Mouse (Mus musculus) embryo, embryonic 11.5 days (tissue): ENCODE data around the gene Rpl14.
"Not testable (repeated sequence)": the region's sequence is repeated elsewhere in the genome, so short reads cannot be mapped to it uniquely, and the experiment has no call there.

Experiments
- DNase-seq: peaks from one replicate; pipeline ENCODE4 v3.0.0-alpha.2; 2012; ENCODE audit warnings: low read depth, low spot score

Gene Rpl14

DNA sequence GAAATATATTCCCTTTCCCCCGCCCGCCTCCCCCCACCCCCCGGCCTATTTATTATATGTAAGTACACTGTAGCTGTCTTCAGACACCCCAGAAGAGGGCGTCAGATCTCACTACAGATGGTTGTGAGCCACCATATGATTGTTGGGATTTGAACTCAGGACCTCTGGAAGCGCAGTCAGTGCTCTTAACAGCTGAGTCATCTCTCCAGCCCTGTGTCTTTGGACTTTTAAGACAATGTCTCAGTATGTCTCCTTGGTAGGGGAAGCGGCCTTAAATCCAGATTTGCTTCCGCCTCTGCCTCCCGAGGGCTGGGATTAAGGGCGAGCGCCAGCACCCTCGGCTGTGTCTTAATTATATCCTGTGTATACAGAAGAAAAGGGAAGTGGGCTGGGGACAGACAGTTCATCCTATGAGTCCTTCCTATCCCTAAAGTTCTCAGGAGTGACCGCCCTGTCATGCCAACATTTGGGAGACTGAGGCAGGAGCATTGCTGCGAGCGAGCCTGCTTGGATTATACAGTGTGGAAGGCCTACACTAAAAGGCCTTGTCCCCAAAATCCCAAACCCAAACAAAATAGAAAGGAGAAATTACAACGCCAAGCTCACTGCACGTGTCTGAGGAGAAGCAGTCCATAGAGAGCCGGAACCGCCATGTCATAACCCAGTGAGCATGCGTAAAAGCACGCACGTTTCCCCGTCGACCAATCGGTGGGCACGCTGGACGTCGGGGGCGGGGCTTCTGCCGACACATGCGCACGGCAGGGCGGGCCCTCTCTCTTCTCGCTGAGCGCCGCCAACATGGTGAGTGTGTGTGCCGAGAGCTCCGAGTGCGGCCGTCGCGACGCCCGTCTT is at the start of gene Rpl14:
TSS of gene Rpl14 (plus strand) at position 704 of the 852 bp plus-strand sequence.
- DNase-seq = peak; percentile 94

GRCm38 (mm10) chr9:120527270-120527669 is 44.0 kb upstream of the Rpl14 start:
- DNase-seq = no peak

DNA sequence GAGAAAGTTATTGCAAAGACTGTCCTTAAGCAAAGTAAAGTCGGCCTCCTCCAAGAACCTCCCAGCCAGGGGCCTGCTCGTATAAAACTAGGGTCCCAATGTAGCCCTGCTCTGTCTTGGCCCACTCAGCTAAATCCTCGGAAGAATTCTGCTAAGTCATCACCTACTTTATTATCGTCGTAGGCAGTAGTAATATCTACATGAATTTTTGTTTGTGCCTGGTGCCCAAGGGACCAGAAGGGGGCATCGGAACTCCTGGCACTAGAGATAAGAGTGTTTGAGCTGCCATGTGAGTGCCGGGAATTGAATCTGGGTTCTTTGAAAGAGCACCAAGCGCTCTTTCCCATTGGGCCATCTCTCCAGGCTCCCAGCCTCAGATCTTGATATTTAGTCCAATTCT is 43.3 kb upstream of the Rpl14 start:
- DNase-seq = no peak

DNA sequence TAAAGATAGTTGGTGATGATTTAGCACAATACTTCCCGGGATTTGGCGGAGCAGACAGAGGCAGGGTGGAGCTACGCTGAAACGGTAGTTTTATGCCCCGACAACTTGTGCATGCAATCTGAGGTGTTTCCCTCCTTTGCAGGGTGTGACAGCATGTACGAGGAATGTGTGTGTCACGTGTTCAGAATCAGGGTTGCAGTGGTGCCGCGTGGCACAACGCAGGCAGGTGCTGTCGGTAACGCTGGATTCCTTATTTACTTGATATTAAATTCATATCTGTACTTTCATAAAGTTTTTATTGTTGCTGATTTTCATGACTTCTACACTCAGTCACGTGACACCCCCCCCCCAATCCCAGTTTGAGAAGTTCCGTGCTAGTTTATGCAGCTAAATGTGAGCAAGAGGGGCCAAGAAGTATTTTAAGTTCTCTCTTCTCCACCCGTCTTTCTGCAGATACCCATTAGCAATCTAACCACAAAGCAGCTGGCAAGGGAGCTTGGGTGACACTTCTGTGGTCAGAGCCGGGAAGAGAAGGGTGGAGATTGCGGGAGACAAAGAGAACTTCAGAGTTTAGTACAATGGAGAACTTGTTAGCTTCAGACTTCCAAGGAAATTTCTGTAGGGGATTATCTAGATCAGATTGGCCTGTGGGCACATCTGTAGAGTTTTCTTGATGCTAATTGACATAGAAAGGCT is 42.3 kb upstream of the Rpl14 start:
- no peak for DNase-seq

- DNase-seq = no peak
Measured at GRCm38 (mm10) chr9:120530471-120530870, 40.8 kb upstream of the Rpl14 start.

- DNase-seq = no peak
Measured at GRCm38 (mm10) chr9:120532062-120532461, 39.2 kb upstream of the Rpl14 start.

DNA sequence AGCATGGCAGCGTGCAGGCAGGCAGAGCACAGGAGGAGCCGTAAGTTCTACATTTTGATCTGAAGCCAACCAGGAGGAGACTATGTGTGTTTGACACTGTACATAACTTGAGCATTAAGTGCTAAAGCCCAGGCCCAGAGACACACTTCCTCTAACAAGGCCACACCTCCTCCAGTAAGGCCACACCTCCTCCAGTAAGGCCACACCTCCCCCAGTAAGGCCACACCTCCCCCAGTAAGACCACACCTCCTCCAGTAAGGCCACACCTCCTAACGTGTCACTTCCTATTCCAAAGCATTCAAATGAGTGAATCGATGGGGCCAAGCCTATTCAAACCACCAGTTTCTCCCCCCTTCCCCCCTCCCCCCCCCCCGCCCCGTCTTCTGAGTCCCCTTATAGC is 38.6 kb upstream of the Rpl14 start:
- DNase-seq = no peak

GRCm38 (mm10) chr9:120533446-120533950 is 37.7 kb upstream of the Rpl14 start:
- DNase-seq = not testable (repeated sequence)

DNA sequence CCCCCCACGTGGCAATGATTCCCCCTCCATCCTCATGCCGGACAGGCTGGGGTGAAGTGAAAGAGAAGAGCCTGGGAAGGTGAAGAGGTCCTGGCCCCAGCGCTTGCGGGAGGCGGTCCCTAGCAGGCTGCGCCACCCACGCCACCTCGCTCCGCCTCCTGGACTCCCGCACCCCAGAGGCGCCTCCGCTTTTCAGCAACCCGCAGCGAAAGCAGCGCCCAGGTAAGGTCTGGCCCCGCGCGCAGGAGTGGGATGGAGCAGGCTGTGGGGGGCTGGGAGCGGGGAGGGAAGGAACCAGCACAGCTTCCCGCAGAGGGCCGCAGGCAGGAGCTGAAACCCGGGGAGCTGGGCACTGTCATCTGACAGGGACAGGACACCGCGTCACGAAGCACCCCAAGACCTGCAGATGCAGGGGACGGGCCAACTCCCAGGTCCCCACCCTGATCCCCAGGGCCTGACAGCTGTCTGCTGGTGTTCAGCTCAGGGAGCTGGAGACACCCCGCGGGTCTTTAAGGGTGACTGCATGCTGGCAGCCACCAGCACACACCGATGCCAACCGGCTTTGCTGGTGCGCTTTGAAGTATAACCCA is 31.5 kb upstream of the Rpl14 start, which contains the start of gene Entpd3:
TSS of gene Entpd3 (plus strand) at position 157 of the 590 bp plus-strand sequence.
- DNase-seq = no peak

- no peak for DNase-seq
Measured at GRCm38 (mm10) chr9:120541411-120541810, 29.8 kb upstream of the Rpl14 start.

GRCm38 (mm10) chr9:120542241-120542640 is 29.0 kb upstream of the Rpl14 start:
- no peak for DNase-seq

GRCm38 (mm10) chr9:120545994-120546393 is 25.2 kb upstream of the Rpl14 start:
- DNase-seq = no peak

DNA sequence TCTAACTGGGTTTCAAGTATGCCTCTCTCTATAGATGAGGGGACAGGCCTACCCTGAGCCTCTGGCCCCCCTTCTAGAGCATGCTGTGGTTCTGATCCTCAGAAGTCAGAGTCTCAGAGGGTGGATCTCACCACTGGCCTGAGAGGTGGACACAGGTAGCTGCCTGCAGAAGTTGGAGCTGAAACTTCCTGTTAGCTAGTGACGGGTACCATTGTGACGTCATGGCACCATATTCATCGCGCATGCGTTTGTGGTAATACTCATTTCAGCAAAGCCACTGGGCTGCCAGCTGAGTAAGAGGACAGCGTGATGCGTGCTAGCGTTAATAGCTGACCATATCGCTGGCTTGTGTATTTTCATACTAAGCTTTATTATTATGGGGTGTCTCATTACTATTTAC is 24.8 kb upstream of the Rpl14 start:
- DNase-seq = no peak

DNA sequence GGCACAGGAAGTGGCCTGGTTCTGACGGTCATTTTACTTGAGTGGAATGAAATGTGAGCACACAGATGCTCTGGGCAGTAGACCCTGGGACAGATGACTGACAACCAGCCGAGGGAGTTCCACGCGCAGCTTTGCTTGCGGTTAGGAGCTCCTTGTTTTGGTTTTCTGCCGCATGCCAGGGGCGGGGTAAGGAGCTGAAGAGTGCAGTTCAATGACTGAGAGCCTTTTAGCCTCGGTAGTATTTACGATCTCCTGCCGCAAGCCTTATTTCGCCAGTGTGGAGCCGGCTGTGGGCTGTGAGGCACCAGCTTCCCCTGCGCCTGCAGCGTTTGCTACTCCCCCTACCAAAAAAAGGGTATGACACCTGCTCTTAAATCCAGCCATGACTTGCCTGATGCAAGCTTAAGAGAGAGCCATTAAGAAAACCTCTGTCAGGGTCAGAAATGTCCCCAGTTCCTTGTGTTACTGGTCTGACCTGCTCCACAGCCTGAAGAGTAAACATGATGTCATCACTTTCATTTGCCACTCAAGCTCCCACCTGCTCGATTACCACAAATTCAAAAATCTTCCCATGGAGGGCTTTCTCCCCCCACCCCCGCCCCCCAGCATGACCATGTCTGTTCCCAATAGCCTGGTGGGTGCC is 24.1 kb upstream of the Rpl14 start:
- no peak for DNase-seq

GRCm38 (mm10) chr9:120550778-120551177 is 20.5 kb upstream of the Rpl14 start:
- DNase-seq = no peak

DNA sequence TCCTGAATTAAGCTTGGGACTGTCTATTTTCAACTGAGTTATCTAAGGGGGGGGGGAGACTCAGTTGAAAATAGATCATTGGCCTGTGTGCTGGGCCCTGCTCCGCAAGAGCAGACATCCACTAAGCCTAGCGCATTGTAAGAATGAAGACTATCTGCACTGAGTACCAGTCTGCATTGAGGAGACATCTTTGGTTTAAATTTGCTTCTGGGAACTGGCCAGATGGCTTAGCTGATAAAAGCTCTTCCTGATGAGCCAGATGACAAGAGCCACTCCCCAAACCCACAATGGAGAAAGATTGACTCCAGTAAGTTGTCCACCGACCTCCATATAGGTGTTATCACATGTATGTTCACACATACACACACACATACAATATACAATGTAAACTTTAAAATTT is 7.7 kb upstream of the Rpl14 start:
- no peak for DNase-seq

GRCm38 (mm10) chr9:120564247-120564646 is 7.0 kb upstream of the Rpl14 start:
- no peak for DNase-seq

DNA sequence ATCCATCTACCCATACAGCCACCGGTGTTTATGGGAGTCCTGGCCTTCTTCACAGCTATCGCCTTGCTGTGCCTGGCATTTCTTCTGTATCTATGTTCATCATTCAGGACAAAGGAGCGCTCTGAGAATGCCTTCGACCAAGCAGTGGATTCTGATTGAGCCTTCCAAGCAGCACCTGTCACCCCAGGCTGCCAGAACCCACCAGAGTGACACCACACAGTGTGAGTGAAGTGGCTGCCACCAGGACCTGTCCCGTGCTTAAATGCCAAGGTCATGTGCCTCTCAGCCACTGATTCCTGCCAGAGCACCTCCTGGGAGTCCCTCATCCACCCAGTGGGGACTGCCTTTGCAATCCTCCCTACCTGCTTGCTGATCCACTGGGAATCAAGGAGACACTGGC is 4.9 kb upstream of the Rpl14 start:
- no peak for DNase-seq

DNA sequence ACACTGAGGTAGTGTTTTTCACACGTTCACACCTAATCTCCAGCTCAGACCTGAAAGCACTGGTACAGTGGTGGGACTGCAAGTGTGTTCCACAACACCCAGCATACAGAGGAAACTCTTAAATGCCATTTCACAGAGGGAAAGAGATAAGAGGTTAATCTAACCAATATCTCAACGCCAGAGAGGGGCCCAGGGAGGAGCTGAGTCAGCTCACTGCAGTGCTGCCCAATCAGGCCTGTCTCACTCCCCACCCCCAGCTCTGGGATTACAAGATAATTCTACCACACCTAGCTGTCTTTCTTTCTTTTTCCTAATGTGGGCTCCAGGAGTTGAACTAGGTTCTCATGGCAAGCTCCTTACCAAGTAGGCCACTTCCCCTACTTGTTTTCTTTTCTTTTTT is 2.3 kb upstream of the Rpl14 start:
- DNase-seq = no peak

GRCm38 (mm10) chr9:120569721-120570333 is 1.4 kb upstream of the Rpl14 start:
- DNase-seq = no peak

- DNase-seq = no peak
Measured at GRCm38 (mm10) chr9:120570334-120570725, 914 bp upstream of the Rpl14 start.
